Mouse (Mus musculus) MEL (cell line): Measurements from ENCODE around the gene Mbnl1. TPM values are rescaled to one million over a fixed set of nuclear protein-coding genes. Genes with fewer than 3 reads are reported as not detected.

Source experiments
- DNase-seq: peaks from one replicate; pipeline ENCODE4 v3.0.0; 2011; ENCODE audit warnings: low read depth, low spot score
- H3K27ac ChIP-seq: 2 replicates; pipeline ENCODE4 v1.5.1; 2012; ENCODE audit warnings: low read depth, mild to moderate bottlenecking, control low read depth, low read length, moderate library complexity; ENCODE audit not compliant: control insufficient read depth
- H3K27me3 ChIP-seq, 2 experiments: fragments of 150-350 bp in 1 of 2; sonication (generic) in 1 of 2; 2 replicates each; pipeline ENCODE4 v1.6.1; 2012; ENCODE audit warnings: low read length in 2 of 2, mild to moderate bottlenecking in 2 of 2, improper control_type of control experiment in 1 of 2, moderate library complexity in 1 of 2; ENCODE audit not compliant: insufficient read depth in 2 of 2, control insufficient read depth in 1 of 2
- H3K36me3 ChIP-seq, 2 experiments: 2 replicates each; pipeline ENCODE4 v1.6.1; 2012 to 2014; ENCODE audit warnings: low read length in 2 of 2, improper control_type of control experiment in 1 of 2, inconsistent platforms in 1 of 2, mild to moderate bottlenecking in 1 of 2; ENCODE audit not compliant: insufficient read depth in 2 of 2, control insufficient read depth in 1 of 2
- H3K4me1 ChIP-seq, 2 experiments: fragments of 150-350 bp in 1 of 2; sonication (generic) in 1 of 2; 2 replicates each; pipeline ENCODE4 v1.6.1; 2012; ENCODE audit warnings: low read length in 2 of 2, improper control_type of control experiment in 1 of 2, mild to moderate bottlenecking in 1 of 2; ENCODE audit not compliant: insufficient read depth in 2 of 2, control insufficient read depth in 1 of 2
- H3K4me3 ChIP-seq, 2 experiments: fragments of 150-350 bp in 1 of 2; sonication (generic) in 1 of 2; 2 replicates each; pipeline ENCODE4 v1.5.1; 2012; ENCODE audit warnings: low read depth in 2 of 2, low read length in 2 of 2, mild to moderate bottlenecking in 2 of 2, moderate library complexity in 2 of 2, control low read depth in 1 of 2, improper control_type of control experiment in 1 of 2; ENCODE audit not compliant: control insufficient read depth in 1 of 2, insufficient read depth in 1 of 2
- H3K79me2 ChIP-seq: 2 replicates; pipeline ENCODE4 v1.6.1; 2012; ENCODE audit warnings: mild to moderate bottlenecking, low read length, moderate library complexity; ENCODE audit not compliant: control insufficient read depth, poor library complexity, insufficient read depth
- H3K9ac ChIP-seq: 2 replicates; pipeline ENCODE4 v1.6.1; 2012; ENCODE audit warnings: low read depth, mild to moderate bottlenecking, control low read depth, low read length, moderate library complexity; ENCODE audit not compliant: control insufficient read depth, poor library complexity, severe bottlenecking
- H3K9me3 ChIP-seq: fragments of 150-350 bp; sonication (generic); replicated peaks from 2 replicates; pipeline ENCODE4 v1.6.1; 2012; ENCODE audit warnings: mild to moderate bottlenecking, low read length, improper control_type of control experiment, moderate library complexity; ENCODE audit not compliant: insufficient read depth
- E2F4 ChIP-seq: IDR thresholded peaks from 2 replicates; pipeline ENCODE4 v1.6.1; 2011; ENCODE audit warnings: low read depth, low read length, improper control_type of control experiment, borderline replicate concordance
- EP300 ChIP-seq, 2 experiments: IDR thresholded peaks; 2 replicates each; pipeline ENCODE4 v1.6.1; 2011; ENCODE audit warnings: improper control_type of control experiment in 2 of 2, low read length in 2 of 2, low read depth in 1 of 2, mild to moderate bottlenecking in 1 of 2
- ETS1 ChIP-seq: IDR thresholded peaks from 2 replicates; pipeline ENCODE4 v1.6.1; 2012; ENCODE audit warnings: low read depth, mild to moderate bottlenecking, inconsistent platforms, low read length, improper control_type of control experiment, moderate library complexity
- GABPA ChIP-seq: IDR thresholded peaks from 2 replicates; pipeline ENCODE4 v1.6.1; 2012; ENCODE audit warnings: low read depth, mild to moderate bottlenecking, inconsistent platforms, low read length, improper control_type of control experiment, moderate library complexity
- HCFC1 ChIP-seq: IDR thresholded peaks from 2 replicates; pipeline ENCODE4 v1.6.1; 2012; ENCODE audit warnings: low read depth, mild to moderate bottlenecking, inconsistent platforms, low read length, improper control_type of control experiment, moderate library complexity
- KAT2A ChIP-seq: conservative IDR thresholded peaks from 2 replicates; pipeline ENCODE4 v1.6.1; 2012; ENCODE audit warnings: low read depth, low read length, improper control_type of control experiment, inconsistent platforms
- MAX ChIP-seq: IDR thresholded peaks from 2 replicates; pipeline ENCODE4 v1.6.1; 2011; ENCODE audit warnings: low read length, improper control_type of control experiment
- MAZ ChIP-seq: IDR thresholded peaks from 2 replicates; pipeline ENCODE4 v1.6.1; 2012; ENCODE audit warnings: low read depth, mild to moderate bottlenecking, inconsistent platforms, low read length, improper control_type of control experiment
- MYB ChIP-seq: IDR thresholded peaks from 2 replicates; pipeline ENCODE4 v1.6.1; 2011; ENCODE audit warnings: mild to moderate bottlenecking, low read depth, low read length, improper control_type of control experiment
- NELFE ChIP-seq: IDR thresholded peaks from 2 replicates; pipeline ENCODE4 v1.6.1; 2011; ENCODE audit warnings: low read depth, low read length, improper control_type of control experiment
- POLR2A ChIP-seq, 2 experiments: IDR thresholded peaks; 2 replicates each; pipeline ENCODE4 v1.6.1; 2011 to 2012; ENCODE audit warnings: low read length in 2 of 2, mild to moderate bottlenecking in 2 of 2, control low read depth in 1 of 2, improper control_type of control experiment in 1 of 2, low read depth in 1 of 2, moderate library complexity in 1 of 2; ENCODE audit not compliant: control insufficient read depth in 1 of 2, insufficient read depth in 1 of 2, poor library complexity in 1 of 2
- POLR2AphosphoS2 ChIP-seq: IDR thresholded peaks from 2 replicates; pipeline ENCODE4 v1.6.1; 2011; ENCODE audit warnings: low read length, improper control_type of control experiment
- RAD21 ChIP-seq: IDR thresholded peaks from 2 replicates; pipeline ENCODE4 v1.6.1; 2011; ENCODE audit warnings: mild to moderate bottlenecking, low read depth, low read length, improper control_type of control experiment
- SIN3A ChIP-seq: IDR thresholded peaks from 2 replicates; pipeline ENCODE4 v1.6.1; 2012; ENCODE audit warnings: low read length, improper control_type of control experiment, inconsistent platforms
- TAL1 ChIP-seq: IDR thresholded peaks from 2 replicates; pipeline ENCODE4 v1.6.1; 2012; ENCODE audit warnings: mild to moderate bottlenecking, inconsistent platforms, low read length, moderate library complexity, mixed read lengths
- UBTF ChIP-seq: IDR thresholded peaks from 2 replicates; pipeline ENCODE4 v1.6.1; 2012; ENCODE audit warnings: low read depth, mild to moderate bottlenecking, inconsistent platforms, low read length, improper control_type of control experiment, moderate library complexity, borderline replicate concordance; ENCODE audit not compliant: insufficient read depth
- USF2 ChIP-seq, 2 experiments: IDR thresholded peaks; 2 replicates each; pipeline ENCODE4 v1.6.1; 2011 to 2012; ENCODE audit warnings: improper control_type of control experiment in 2 of 2, low read length in 2 of 2, borderline replicate concordance in 1 of 2, inconsistent platforms in 1 of 2, low read depth in 1 of 2, mild to moderate bottlenecking in 1 of 2; ENCODE audit not compliant: insufficient read depth in 1 of 2
- ZC3H11A ChIP-seq: IDR thresholded peaks from 2 replicates; pipeline ENCODE4 v1.6.1; 2012; ENCODE audit warnings: low read depth, mild to moderate bottlenecking, inconsistent platforms, low read length, improper control_type of control experiment
- ZMIZ1 ChIP-seq: IDR thresholded peaks from 2 replicates; pipeline ENCODE4 v1.6.1; 2012; ENCODE audit warnings: low read depth, mild to moderate bottlenecking, inconsistent platforms, low read length, improper control_type of control experiment, moderate library complexity
- polyA plus RNA-seq, 2 experiments: library from polyadenylated mRNA; stranded (reverse) in 1 of 2; unstranded in 1 of 2; fragments of >175 nt in 1 of 2; fragments of >200 nt in 1 of 2; gene quantifications; 2 replicates each; pipeline versions ENCODE4 v1.2.1 to v1.2.4; 2012; ENCODE audit warnings: low replicate concordance in 2 of 2, low read depth in 1 of 2; ENCODE audit not compliant: insufficient read length in 2 of 2, insufficient read depth in 1 of 2, missing spikeins in 1 of 2
- total RNA-seq: library from RNA; depleted of rRNA; stranded (reverse); fragments of 300-350 nt; gene quantifications from 2 replicates; pipeline ENCODE4 v1.2.3, GENCODE M21; 2012

Mbnl1 gene
- total and polyA plus RNA-seq, 3 experiments, result 250 to 371 (median 341) TPM

DNA sequence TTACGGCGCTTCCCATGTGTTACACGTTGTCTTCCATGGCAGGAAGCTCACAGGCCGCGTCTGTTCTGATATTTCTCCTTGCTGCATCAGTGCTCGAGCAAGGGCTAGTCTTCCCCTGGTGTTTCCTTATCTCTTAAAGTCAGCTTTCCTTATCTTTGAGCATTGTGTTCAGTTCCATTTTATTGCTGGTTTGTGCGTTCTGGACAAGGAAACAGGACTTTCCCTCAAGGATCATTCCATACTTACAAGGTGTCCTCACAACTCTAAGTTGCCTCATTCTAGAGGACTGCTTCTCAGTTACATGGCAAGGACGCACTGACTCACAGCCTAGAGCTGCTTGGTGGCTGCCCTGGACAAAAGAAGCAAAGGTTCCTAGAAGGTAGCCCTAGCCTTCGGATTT lies 101.6 kb downstream of the Mbnl1 start (continued):
- TF ChIP-seq NELFE, result no peak
- TF ChIP-seq MAX, result no peak
- TF ChIP-seq KAT2A, result no peak
- TF ChIP-seq ZMIZ1, result no peak
- peak; percentile 72 for TF ChIP-seq ETS1
- TF ChIP-seq GABPA, result no peak
- TF ChIP-seq USF2 (IDR thresholded peaks at IDR 0.05; ENCODE audit: borderline replicate concordance in 1 of 2, insufficient read depth in 1 of 2, low read depth in 1 of 2, low read length in 2 of 2), result no peak
- no peak for TF ChIP-seq HCFC1
- no peak for TF ChIP-seq MYB
- TF ChIP-seq TAL1, result peak; percentile 83
- no peak for TF ChIP-seq UBTF
- no peak for TF ChIP-seq RAD21
- TF ChIP-seq ZC3H11A, result no peak
- TF ChIP-seq MAZ, result no peak
- TF ChIP-seq POLR2AphosphoS2, result no peak
- TF ChIP-seq POLR2A (IDR thresholded peaks at IDR 0.05; ENCODE audit: control insufficient read depth in 1 of 2, insufficient read depth in 1 of 2, low read depth in 1 of 2, low read length in 2 of 2, poor library complexity in 1 of 2), result no peak

DNA sequence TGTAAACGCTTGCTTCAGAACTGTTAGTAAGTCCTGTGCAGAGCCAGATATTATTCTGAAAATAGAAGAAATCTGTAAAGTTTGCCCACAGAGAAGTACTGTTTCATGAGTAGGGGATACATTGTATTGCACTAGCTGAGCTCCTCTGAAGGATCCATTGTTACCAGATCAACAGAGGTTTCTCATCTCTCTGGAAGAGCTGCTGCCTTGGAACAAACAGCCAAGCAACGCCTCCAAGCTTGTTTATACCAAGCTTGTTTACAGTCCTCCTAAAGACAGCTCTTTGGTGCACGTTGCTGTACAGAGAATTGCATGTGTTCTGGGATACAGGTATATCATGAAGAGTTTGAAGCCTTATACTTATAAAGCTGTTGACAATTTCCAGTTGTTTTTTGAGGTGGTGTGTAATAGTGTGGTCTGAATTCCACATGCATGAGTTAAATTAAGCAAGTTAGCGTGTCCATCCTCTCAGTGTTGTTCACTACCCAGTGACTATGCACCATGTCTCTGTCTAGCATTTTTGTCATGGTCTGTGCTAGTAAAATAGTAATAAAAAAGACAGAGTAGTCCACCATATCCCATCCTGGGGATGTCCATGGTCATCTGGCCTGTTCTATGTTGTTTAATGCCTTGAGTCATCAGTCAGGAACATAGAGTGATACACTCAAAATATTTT lies 102.4 kb downstream of the Mbnl1 start:
- Histone ChIP-seq H3K36me3 (peaks cover 3 to 76% of the 10 kb centered on the region in 2 experiments), H3K27ac (peak overlapping the region; percentile 69), H3K27me3 (no peaks in the 10 kb centered on the region), H3K79me2 (peaks cover 49% of the 10 kb centered on the region)
- no peak for DNase-seq
- TF ChIP-seq E2F4 (no peak), NELFE (no peak), POLR2AphosphoS2 (no peak)
- TF ChIP-seq, all 39 proteins: peak for 0
- H3K4me1 ChIP-seq, result peaks cover 31 to 32% of the 10 kb centered on the region in 2 experiments
- H3K9me3 ChIP-seq, result no peaks in the 10 kb centered on the region
- H3K4me3 ChIP-seq, result no peak overlapping the region
- H3K9ac ChIP-seq, result no peak overlapping the region

DNA sequence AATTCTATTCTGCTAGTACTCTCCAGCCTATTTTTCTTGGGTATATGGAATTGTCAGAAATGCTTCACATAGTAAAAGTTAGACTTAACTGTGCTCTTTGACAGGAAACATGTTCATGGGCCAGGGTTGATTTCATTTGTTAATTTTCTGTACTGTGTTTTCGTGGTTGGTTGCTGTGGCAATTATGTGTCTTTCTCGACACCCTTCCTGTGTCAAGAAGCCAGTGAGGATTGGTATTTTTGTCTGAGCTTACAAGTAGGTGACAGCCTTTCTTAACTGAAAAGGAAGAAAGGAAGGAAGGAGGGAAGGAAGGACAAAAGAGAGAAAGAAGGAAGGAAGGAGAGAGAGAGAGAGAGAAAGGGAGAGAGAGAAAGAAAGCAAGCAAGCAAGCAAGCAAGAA lies 103.3 kb downstream of the Mbnl1 start:
- Histone ChIP-seq H3K36me3 (peaks cover 3 to 75% of the 10 kb centered on the region in 2 experiments), H3K4me3 (no peak overlapping the region), H3K79me2 (peaks cover 48% of the 10 kb centered on the region), H3K9me3 (no peaks in the 10 kb centered on the region), H3K27ac (no peak overlapping the region), H3K27me3 (no peaks in the 10 kb centered on the region), H3K4me1 (peaks cover 34 to 38% of the 10 kb centered on the region in 2 experiments), H3K9ac (no peak overlapping the region)
- no peak for DNase-seq
- no peak for TF ChIP-seq SIN3A
- no peak for TF ChIP-seq HCFC1
- TF ChIP-seq POLR2A (IDR thresholded peaks at IDR 0.05; ENCODE audit: control insufficient read depth in 1 of 2, insufficient read depth in 1 of 2, low read depth in 1 of 2, low read length in 2 of 2, poor library complexity in 1 of 2), result no peak
- no peak for TF ChIP-seq EP300 (IDR thresholded peaks at IDR 0.05; ENCODE audit: low read depth in 1 of 2, low read length in 2 of 2)
